9 mouse cellular contexts compared by ENCODE assay signal in genomic region chr11:61477566-61478508, GRCm38 (mm10). TPM values are rescaled to one million over a fixed set of nuclear protein-coding genes. Genes with fewer than 3 reads are reported as not detected.
A peak's percentile ranks its signal among the peaks of the same experiment; 100 is the strongest.
DNase-seq lines count a peak whose midpoint lies in the region; ATAC-seq and TF ChIP-seq lines count a peak whose summit lies in the region.
"Had no signal": no experiment of that assay in that cellular context is flagged by ENCODE, and none has a peak within 500 bp of the region (broad histone marks: within the 10 kb centered on the region; RNA-seq: fewer than 3 reads in every experiment).

No protein-coding gene starts in this region.

- intact Hi-C loops in left cerebral cortex, postnatal 36 days (cut with DNase I), result loop anchor here (1.0 kb wide), 1 partner anchor 44 kb away; no protein-coding TSS in a partner anchor

- H3K4me2 ChIP-seq in kidney, postnatal 0 days (ENCODE audit: low read length), result peak overlapping the region; percentile 55
- H3K4me2 ChIP-seq in embryonic facial prominence, embryonic 15.5 days (replicated peaks), result peak overlapping the region; percentile 36
- peak overlapping the region; percentile 41; the same call in 1 of the 2 replicates for H3K4me2 ChIP-seq in hindbrain, postnatal 0 days (ENCODE audit: low read depth, low read length)

- H3K4me3 ChIP-seq in kidney, postnatal 0 days (replicated peaks; ENCODE audit: low read depth, low read length), result peak overlapping the region; percentile 19
- H3K4me3 ChIP-seq in embryonic facial prominence, embryonic 15.5 days (replicated peaks), result peak overlapping the region; percentile 10; the same call in 1 of the 2 replicates
- no peak overlapping the region for H3K4me3 ChIP-seq in hindbrain, postnatal 0 days (ENCODE audit: low read length)
- H3K4me3 ChIP-seq: erythroblast, embryonic 14.5 days; heart, embryonic 15.5 days had no signal

- 44% methylated on average over 17 of the region's 17 CpGs for WGBS in kidney, postnatal 0 days
- WGBS in embryonic facial prominence, embryonic 15.5 days, result 49% methylated on average over 17 of the region's 17 CpGs
- WGBS in hindbrain, postnatal 0 days, result 44% methylated on average over 17 of the region's 17 CpGs

- H3K27ac ChIP-seq in kidney, postnatal 0 days, result peak overlapping the region; percentile 36
- no peak overlapping the region; the same call in 1 of the 2 replicates for H3K27ac ChIP-seq in embryonic facial prominence, embryonic 15.5 days (replicated peaks)
- H3K27ac ChIP-seq in hindbrain, postnatal 0 days, result peak overlapping the region; percentile 41; the same call in 1 of the 2 replicates
- H3K27ac ChIP-seq: heart, embryonic 15.5 days had no signal

- no peaks in the 10 kb centered on the region for H3K36me3 ChIP-seq in kidney, postnatal 0 days (ENCODE audit: insufficient read depth, low read length)
- no peaks in the 10 kb centered on the region for H3K36me3 ChIP-seq in embryonic facial prominence, embryonic 15.5 days
- H3K36me3 ChIP-seq in hindbrain, postnatal 0 days (ENCODE audit: insufficient read depth, low read length), result no peaks in the 10 kb centered on the region
- H3K36me3 ChIP-seq: heart, embryonic 15.5 days had no signal

- ATAC-seq in kidney, postnatal 0 days (replicated peaks; ENCODE audit: low FRiP score, low read depth), result no peak
- no peak for ATAC-seq in embryonic facial prominence, embryonic 15.5 days (ENCODE audit: insufficient number of reproducible peaks, low FRiP score, low TSS enrichment, low read depth)
- no peak for ATAC-seq in hindbrain, postnatal 0 days

- no peaks in the 10 kb centered on the region for H3K9me3 ChIP-seq in kidney, postnatal 0 days (replicated peaks; ENCODE audit: low read length)
- H3K9me3 ChIP-seq in embryonic facial prominence, embryonic 15.5 days (replicated peaks), result no peaks in the 10 kb centered on the region
- H3K9me3 ChIP-seq in hindbrain, postnatal 0 days (ENCODE audit: low read length), result no peaks in the 10 kb centered on the region
- H3K9me3 ChIP-seq: heart, embryonic 15.5 days had no signal

- TF ChIP-seq CTCF in kidney, postnatal 0 days (IDR thresholded peaks at IDR 0.05; ENCODE audit: low read depth), result no peak
- no peak for TF ChIP-seq CTCF in hindbrain, postnatal 0 days (IDR thresholded peaks at IDR 0.05; ENCODE audit: low read depth)

- H3K27me3 ChIP-seq in kidney, postnatal 0 days (ENCODE audit: insufficient read depth, low read length), result no peaks in the 10 kb centered on the region
- H3K27me3 ChIP-seq in embryonic facial prominence, embryonic 15.5 days, result no peaks in the 10 kb centered on the region
- H3K27me3 ChIP-seq in hindbrain, postnatal 0 days (ENCODE audit: insufficient read depth, low read length), result no peaks in the 10 kb centered on the region
- H3K27me3 ChIP-seq: heart, embryonic 15.5 days had no signal

- H3K4me1 ChIP-seq in kidney, postnatal 0 days (replicated peaks; ENCODE audit: insufficient read depth, low read length), result peaks cover 9% of the 10 kb centered on the region; the same call in 1 of the 2 replicates
- peaks cover 17% of the 10 kb centered on the region for H3K4me1 ChIP-seq in embryonic facial prominence, embryonic 15.5 days
- 0 out of 2 replicates have a peak, but pooled peaks cover 3% of the 10 kb centered on the region for H3K4me1 ChIP-seq in hindbrain, postnatal 0 days (ENCODE audit: insufficient read depth, low read length)
- H3K4me1 ChIP-seq: heart, embryonic 15.5 days had no signal

- DNase-seq in kidney, postnatal 0 days (ENCODE audit: low spot score), result peak; percentile 38
- no peak for DNase-seq in kidney, postnatal 14 days
- no peak for DNase-seq in hindbrain, postnatal 0 days (ENCODE audit: low spot score)
- DNase-seq in retina, embryonic 14.5 days (ENCODE audit: low spot score), result peak; percentile 60
- DNase-seq in left cerebral cortex, postnatal 36 days (ENCODE audit: low spot score in 2 of 2), result no peak
- no peak for DNase-seq in kidney, adult 8-10 months

- 0 out of 2 replicates have a peak overlapping the region, but pooled peaks have one; percentile 20 for H3K9ac ChIP-seq in kidney, postnatal 0 days (ENCODE audit: low read depth, low read length)
- H3K9ac ChIP-seq in embryonic facial prominence, embryonic 15.5 days, result no peak overlapping the region
- H3K9ac ChIP-seq in hindbrain, postnatal 0 days (replicated peaks; ENCODE audit: low read length), result no peak overlapping the region
- H3K9ac ChIP-seq: heart, embryonic 15.5 days had no signal

RNA-seq across cellular contexts. Expression of gene Mfap4, which starts 7.4 kb away (rescaled TPM):
- 100 and 114 TPM in 2 replicates for polyA plus RNA-seq in kidney, postnatal 0 days (2015; fragmentation: Nextera tagmentation; extraction: Ambion mirVana)
- polyA plus RNA-seq in embryonic facial prominence, embryonic 15.5 days (2015; fragmentation: Nextera tagmentation; extraction: Ambion mirVana), result 404 and 406 TPM in 2 replicates
- 42.1 and 68.1 TPM in 2 replicates for total RNA-seq in hindbrain, postnatal 0 days (2014; rRNA removed)
- polyA plus RNA-seq in hindbrain, postnatal 0 days (2015; fragmentation: Nextera tagmentation; extraction: Ambion mirVana), result 38.7 and 43.3 TPM in 2 replicates
- 1 to 10 TPM; 2.6 to 3.3 TPM for total RNA-seq in left cerebral cortex, postnatal 36 days (2021)
- polyA plus RNA-seq: erythroblast, embryonic 14.5 days had no signal

RNA-seq across cellular contexts. Expression of gene Mapk7, which starts 16.4 kb away (rescaled TPM):
- 30.9 and 36.3 TPM in 2 replicates for polyA plus RNA-seq in kidney, postnatal 0 days (2015; fragmentation: Nextera tagmentation; extraction: Ambion mirVana)
- 61.9 and 62.9 TPM in 2 replicates for polyA plus RNA-seq in embryonic facial prominence, embryonic 15.5 days (2015; fragmentation: Nextera tagmentation; extraction: Ambion mirVana)
- 50.5 and 58.8 TPM in 2 replicates for total RNA-seq in hindbrain, postnatal 0 days (2014; rRNA removed)
- polyA plus RNA-seq in hindbrain, postnatal 0 days (2015; fragmentation: Nextera tagmentation; extraction: Ambion mirVana), result 43.1 TPM in 2 replicates
- total RNA-seq in left cerebral cortex, postnatal 36 days (2021), result 10 to 100 TPM; 21.6 to 22.9 TPM

RNA-seq across cellular contexts. Expression of gene Rnf112, which starts 23.9 kb away (rescaled TPM):
- 0.05 and 0.13 TPM in 2 replicates for polyA plus RNA-seq in kidney, postnatal 0 days (2015; fragmentation: Nextera tagmentation; extraction: Ambion mirVana)
- polyA plus RNA-seq in embryonic facial prominence, embryonic 15.5 days (2015; fragmentation: Nextera tagmentation; extraction: Ambion mirVana), result 1.4 and 2.1 TPM in 2 replicates
- total RNA-seq in hindbrain, postnatal 0 days (2014; rRNA removed), result 74.3 and 74.9 TPM in 2 replicates
- polyA plus RNA-seq in hindbrain, postnatal 0 days (2015; fragmentation: Nextera tagmentation; extraction: Ambion mirVana), result 22.0 and 23.8 TPM in 2 replicates
- 100 to 1,000 TPM; 274 to 345 TPM for total RNA-seq in left cerebral cortex, postnatal 36 days (2021)
- polyA plus RNA-seq: erythroblast, embryonic 14.5 days had no signal

RNA-seq across cellular contexts. Expression of gene B9d1, which starts 27.1 kb away (rescaled TPM):
- polyA plus RNA-seq in kidney, postnatal 0 days (2015; fragmentation: Nextera tagmentation; extraction: Ambion mirVana), result 32.9 and 33.8 TPM in 2 replicates
- polyA plus RNA-seq in embryonic facial prominence, embryonic 15.5 days (2015; fragmentation: Nextera tagmentation; extraction: Ambion mirVana), result 37.3 and 43.7 TPM in 2 replicates
- total RNA-seq in hindbrain, postnatal 0 days (2014; rRNA removed), result 22.8 and 33.9 TPM in 2 replicates
- polyA plus RNA-seq in hindbrain, postnatal 0 days (2015; fragmentation: Nextera tagmentation; extraction: Ambion mirVana), result 26.2 and 29.7 TPM in 2 replicates
- 10 to 100 TPM; 40.3 to 44.4 TPM for total RNA-seq in left cerebral cortex, postnatal 36 days (2021)

Comparison
In these comparisons a context has a peak if more than half of its experiments do, and no peak if none do; other contexts are left out.
1. DNase-seq: peak in kidney, postnatal 0 days (single experiment) and retina, embryonic 14.5 days (single experiment); none in kidney, postnatal 14 days (single experiment), hindbrain, postnatal 0 days (single experiment), left cerebral cortex, postnatal 36 days (0 of 2) and kidney, adult 8-10 months (0 of 2).
2. Peak in every context shown above with its lines, with median percentiles within 50 percentile points of each other: H3K4me2 ChIP-seq.